In genomic region chr7:110237451-110237836, GRCm38 (mm10) we compare ENCODE assay signal across 7 mouse cellular contexts. TPM values are rescaled to one million over a fixed set of nuclear protein-coding genes. Genes with fewer than 3 reads are reported as not detected.
DNase-seq lines count a peak whose midpoint lies in the region; ATAC-seq lines count a peak whose summit lies in the region.

No protein-coding gene starts in this region.

- peak overlapping the region; percentile 51; the same call in 1 of the 2 replicates for H3K27ac ChIP-seq in forebrain, embryonic 11.5 days (ENCODE audit: low read depth, low read length)
- peak overlapping the region; percentile 42; the same call in 1 of the 2 replicates for H3K27ac ChIP-seq in limb, embryonic 10.5 days

- WGBS in forebrain, embryonic 11.5 days, result 38% methylated on average over 3 of the region's 3 CpGs
- WGBS in limb, embryonic 10.5 days, result 62% methylated on average over 3 of the region's 3 CpGs

- no peak overlapping the region for H3K9ac ChIP-seq in forebrain, embryonic 11.5 days (ENCODE audit: low read length)

- no peaks in the 10 kb centered on the region for H3K9me3 ChIP-seq in forebrain, embryonic 11.5 days (ENCODE audit: control insufficient read depth, low read length)
- no peaks in the 10 kb centered on the region for H3K9me3 ChIP-seq in limb, embryonic 10.5 days (replicated peaks)

- H3K4me2 ChIP-seq in forebrain, embryonic 11.5 days (ENCODE audit: low read depth, low read length, severe bottlenecking), result no peak overlapping the region

- no peak overlapping the region for H3K4me3 ChIP-seq in forebrain, embryonic 11.5 days (ENCODE audit: low read depth, low read length)
- H3K4me3 ChIP-seq in limb, embryonic 10.5 days, result no peak overlapping the region

- H3K4me1 ChIP-seq in forebrain, embryonic 11.5 days (replicated peaks; ENCODE audit: control insufficient read depth, insufficient read depth, low read length), result peaks cover 6% of the 10 kb centered on the region
- H3K4me1 ChIP-seq in limb, embryonic 10.5 days, result peaks cover 17% of the 10 kb centered on the region

- no peaks in the 10 kb centered on the region for H3K27me3 ChIP-seq in forebrain, embryonic 11.5 days (ENCODE audit: control insufficient read depth, insufficient read depth, low read length)
- no peaks in the 10 kb centered on the region for H3K27me3 ChIP-seq in limb, embryonic 10.5 days (ENCODE audit: low read depth, poor library complexity, severe bottlenecking)

- no peaks in the 10 kb centered on the region for H3K36me3 ChIP-seq in forebrain, embryonic 11.5 days (ENCODE audit: control insufficient read depth, insufficient read depth, low read length)
- H3K36me3 ChIP-seq in limb, embryonic 10.5 days, result peaks cover 8% of the 10 kb centered on the region

- no peak for ATAC-seq in forebrain, embryonic 11.5 days (replicated peaks; ENCODE audit: low FRiP score)

- DNase-seq in spleen, postnatal 36 days (ENCODE audit: low spot score in 2 of 2), result peak; percentile 58 to 60
- DNase-seq in spleen, adult 12 weeks (ENCODE audit: low spot score), result no peak
- DNase-seq in forebrain, embryonic 11.5 days (ENCODE audit: low spot score), result no peak
- no peak for DNase-seq in limb, embryonic 10.5 days (ENCODE audit: low spot score)
- DNase-seq in right cerebral cortex, postnatal 36 days (ENCODE audit: low spot score in 2 of 2), result no peak
- no peak for DNase-seq in cerebellum, postnatal 25 days
- no peak for DNase-seq in thymus, postnatal 14 days

RNA-seq across cellular contexts. Expression of gene Swap70, which starts 15.9 kb away (rescaled TPM):
- 22.7 and 26.5 TPM in 2 replicates for polyA plus RNA-seq in forebrain, embryonic 11.5 days (2014; fragmentation: Nextera tagmentation; extraction: Ambion mirVana)
- 32.8 and 34.8 TPM in 2 replicates for polyA plus RNA-seq in limb, embryonic 10.5 days (2016; fragmentation: Nextera tagmentation; extraction: Ambion mirVana)

Comparison
In these comparisons a context has a peak if more than half of its experiments do, and no peak if none do; other contexts are left out.
1. DNase-seq: peak in spleen, postnatal 36 days (2 of 2); none in spleen, adult 12 weeks (single experiment), forebrain, embryonic 11.5 days (single experiment), limb, embryonic 10.5 days (single experiment), right cerebral cortex, postnatal 36 days (0 of 2), cerebellum, postnatal 25 days (0 of 2) and thymus, postnatal 14 days (single experiment).